Mouse (Mus musculus) embryonic fibroblast, embryonic 13.5 days (primary cell): ENCODE results near the gene Lhx8. TPM values are rescaled to one million over a fixed set of nuclear protein-coding genes. Genes with fewer than 3 reads are reported as not detected.

Experiments
- H3K27ac ChIP-seq: 2 replicates; pipeline ENCODE4 v1.5.1; 2012; ENCODE audit warnings: low read length, control low read depth, inconsistent platforms; ENCODE audit not compliant: insufficient read depth
- H3K4me1 ChIP-seq: 2 replicates; pipeline ENCODE4 v1.6.1; 2011; ENCODE audit warnings: low read length; ENCODE audit not compliant: control insufficient read depth, insufficient read depth
- H3K4me3 ChIP-seq: 2 replicates; pipeline ENCODE4 v1.5.1; 2011; ENCODE audit warnings: mild to moderate bottlenecking, control low read depth, low read length; ENCODE audit not compliant: insufficient read depth
- CTCF ChIP-seq: IDR thresholded peaks from 2 replicates; pipeline ENCODE4 v1.5.1; 2011; ENCODE audit warnings: mild to moderate bottlenecking, control low read depth, low read length, moderate library complexity, borderline replicate concordance; ENCODE audit not compliant: insufficient read depth
- POLR2A ChIP-seq: IDR thresholded peaks from 2 replicates; pipeline ENCODE4 v1.6.1; 2011; ENCODE audit warnings: low read depth, mild to moderate bottlenecking, control low read depth, low read length, moderate library complexity
- polyA plus RNA-seq: library from polyadenylated mRNA; stranded (reverse); fragments of >200 nt; gene quantifications from 2 replicates; pipeline ENCODE4 v1.2.4, GENCODE M21; 2011; ENCODE audit warnings: low read depth; ENCODE audit not compliant: missing spikeins, insufficient read length

Lhx8 gene
- polyA plus RNA-seq, 1 experiment, result 7.8 TPM

GRCm38 (mm10) chr3:154257312-154257711, 73.1 kb downstream of the Lhx8 start:
- no peak overlapping the region for H3K4me3 ChIP-seq
- H3K27ac ChIP-seq, result no peak overlapping the region
- H3K4me1 ChIP-seq, result no peaks in the 10 kb centered on the region
- no peak for TF ChIP-seq POLR2A
- TF ChIP-seq CTCF, result no peak
